Mouse (Mus musculus) cerebellum, postnatal 36 days (tissue): ENCODE results near the gene Glrx.
A peak's percentile ranks its signal among the peaks of the same experiment; 100 is the strongest.

Source experiments
- DNase-seq, 2 experiments: peaks; one replicate each; pipeline ENCODE4 v3.0.0; 2021 to 2022; ENCODE audit warnings: mixed read lengths in 2 of 2

Glrx gene

GRCm38 (mm10) chr13:75835461-75835860 is 4.2 kb upstream of the Glrx start:
- DNase-seq: no peak

- DNase-seq: no peak
Observed at GRCm38 (mm10) chr13:75838506-75838905, 1.2 kb upstream of the Glrx start.

GRCm38 (mm10) chr13:75840752-75841285 is 1.2 kb downstream of the Glrx start:
- no peak for DNase-seq

GRCm38 (mm10) chr13:75841950-75842349 is 2.3 kb downstream of the Glrx start:
- no peak for DNase-seq

- DNase-seq: no peak
Observed at GRCm38 (mm10) chr13:75843331-75843730, 3.7 kb downstream of the Glrx start.

GRCm38 (mm10) chr13:75843993-75844683 is 4.5 kb downstream of the Glrx start:
- DNase-seq: no peak

GRCm38 (mm10) chr13:75844833-75845518 is 5.3 kb downstream of the Glrx start:
- DNase-seq: no peak

- DNase-seq: no peak
Observed at GRCm38 (mm10) chr13:75845519-75846166, 6.0 kb downstream of the Glrx start.

- DNase-seq: no peak
Observed at GRCm38 (mm10) chr13:75847027-75847426, 7.4 kb downstream of the Glrx start.

GRCm38 (mm10) chr13:75852027-75852426 is 12.4 kb downstream of the Glrx start:
- DNase-seq: no peak

- DNase-seq: no peak
Observed at GRCm38 (mm10) chr13:75853118-75853517, 13.4 kb downstream of the Glrx start.

- no peak for DNase-seq
Observed at GRCm38 (mm10) chr13:75859264-75859844, 19.7 kb downstream of the Glrx start.

GRCm38 (mm10) chr13:75865486-75866184 is 26.0 kb downstream of the Glrx start:
- no peak for DNase-seq

GRCm38 (mm10) chr13:75867876-75868275 is 28.2 kb downstream of the Glrx start:
- no peak for DNase-seq

- no peak for DNase-seq
Observed at GRCm38 (mm10) chr13:75874608-75875376, 35.1 kb downstream of the Glrx start.

- DNase-seq: peak; percentile 57 to 59
Observed at GRCm38 (mm10) chr13:75876188-75876587, 36.5 kb downstream of the Glrx start.

GRCm38 (mm10) chr13:75876592-75876991 is 36.9 kb downstream of the Glrx start:
- no peak for DNase-seq

- DNase-seq: peak in 1 of 2 experiments; percentile 50
Observed at GRCm38 (mm10) chr13:75877907-75878306, 38.2 kb downstream of the Glrx start.

- DNase-seq: no peak
Observed at GRCm38 (mm10) chr13:75879756-75880155, 40.1 kb downstream of the Glrx start.

GRCm38 (mm10) chr13:75880501-75880900 is 40.8 kb downstream of the Glrx start:
- DNase-seq: no peak

GRCm38 (mm10) chr13:75883792-75884191 is 44.1 kb downstream of the Glrx start:
- no peak for DNase-seq

GRCm38 (mm10) chr13:75891868-75892267 is 52.2 kb downstream of the Glrx start:
- no peak for DNase-seq
